Mouse (Mus musculus): ENCODE results near the gene Vti1a. TPM values are rescaled to one million over a fixed set of nuclear protein-coding genes. Genes with fewer than 3 reads are reported as not detected.

Gene Vti1a
- total and polyA plus RNA-seq, 3 experiments = 7.7 to 33.2 (median 33.0) TPM

DNA sequence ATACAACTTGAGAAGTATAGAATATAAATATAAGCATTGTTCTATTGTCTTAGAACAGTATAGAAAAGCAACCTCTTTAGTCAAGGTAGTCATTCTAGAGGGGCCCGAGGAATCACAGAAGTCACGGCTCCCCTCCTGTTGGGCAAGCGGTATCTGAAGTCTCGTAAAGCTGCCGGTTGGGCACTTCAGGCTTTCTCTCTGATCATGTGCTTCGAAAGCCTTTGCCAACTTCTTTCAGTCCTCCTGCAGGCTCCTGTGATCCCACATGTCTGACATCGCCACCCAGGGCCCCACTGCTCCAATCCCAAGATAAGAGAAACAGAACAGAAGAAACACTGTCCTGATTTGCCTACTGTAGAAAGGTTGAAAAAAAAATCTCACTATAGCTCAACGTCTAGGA lies 156.5 kb downstream of the Vti1a start:
- no peak for TF ChIP-seq GATA1 (IDR thresholded peaks at IDR 0.05; ENCODE audit: borderline replicate concordance, low read length)
- no peak for TF ChIP-seq POLR2AphosphoS5 (IDR thresholded peaks at IDR 0.05; ENCODE audit: insufficient replicate concordance, low read depth, low read length)
- no peak for TF ChIP-seq GATA2 (IDR thresholded peaks at IDR 0.05; ENCODE audit: borderline replicate concordance, low read depth, low read length)
- TF ChIP-seq CTCF (IDR thresholded peaks at IDR 0.05; ENCODE audit: low read depth, low read length) = no peak
- no peak for TF ChIP-seq TAL1 (conservative IDR thresholded peaks at IDR 0.05; ENCODE audit: low read depth, low read length)
- H3K9me3 ChIP-seq (replicated peaks) = no peaks in the 10 kb centered on the region
- no peak for ATAC-seq (ENCODE audit: extremely low read depth, insufficient number of reproducible peaks, low FRiP score, poor library complexity, severe bottlenecking)
- no peaks in the 10 kb centered on the region for H3K4me1 ChIP-seq (ENCODE audit: insufficient read depth, low read depth, low read length)
- no peak for DNase-seq (ENCODE audit: low spot score)
- H3K27me3 ChIP-seq (ENCODE audit: insufficient read depth, low read length) = no peaks in the 10 kb centered on the region
- peaks cover 52% of the 10 kb centered on the region for H3K36me3 ChIP-seq (replicated peaks)
- H3K4me3 ChIP-seq (ENCODE audit: low read depth, low read length) = no peak overlapping the region

DNA sequence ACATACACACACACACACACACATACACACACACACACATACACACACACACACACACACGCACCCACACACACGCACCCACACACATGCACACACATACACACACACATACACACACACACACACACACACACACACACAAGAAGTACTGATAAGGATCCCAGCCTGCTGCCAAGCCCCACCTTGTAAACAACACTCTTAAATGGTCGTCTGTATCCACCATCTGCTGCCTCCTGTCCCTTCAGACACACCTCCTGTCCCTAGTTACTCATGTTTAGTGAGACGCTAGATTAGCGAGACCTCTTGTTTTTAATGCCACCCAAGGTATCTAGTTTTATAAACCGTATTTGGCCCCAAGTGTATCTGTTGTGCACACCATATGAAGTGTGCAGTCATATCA lies 158.1 kb downstream of the Vti1a start:
- no peak overlapping the region for H3K4me3 ChIP-seq (ENCODE audit: low read depth, low read length)
- no peak for ATAC-seq (ENCODE audit: extremely low read depth, insufficient number of reproducible peaks, low FRiP score, poor library complexity, severe bottlenecking)
- no peak for DNase-seq (ENCODE audit: low spot score)
- peaks cover 54% of the 10 kb centered on the region for H3K36me3 ChIP-seq (replicated peaks)
- H3K9me3 ChIP-seq (replicated peaks) = no peaks in the 10 kb centered on the region
- no peaks in the 10 kb centered on the region for H3K27me3 ChIP-seq (ENCODE audit: insufficient read depth, low read length)
- no peak for TF ChIP-seq TAL1 (conservative IDR thresholded peaks at IDR 0.05; ENCODE audit: low read depth, low read length)
- no peak for TF ChIP-seq POLR2AphosphoS5 (IDR thresholded peaks at IDR 0.05; ENCODE audit: insufficient replicate concordance, low read depth, low read length)
- TF ChIP-seq GATA2 (IDR thresholded peaks at IDR 0.05; ENCODE audit: borderline replicate concordance, low read depth, low read length) = no peak
- no peak for TF ChIP-seq CTCF (IDR thresholded peaks at IDR 0.05; ENCODE audit: low read depth, low read length)
- no peak for TF ChIP-seq GATA1 (IDR thresholded peaks at IDR 0.05; ENCODE audit: borderline replicate concordance, low read length)
- no peaks in the 10 kb centered on the region for H3K4me1 ChIP-seq (ENCODE audit: insufficient read depth, low read depth, low read length)

DNA sequence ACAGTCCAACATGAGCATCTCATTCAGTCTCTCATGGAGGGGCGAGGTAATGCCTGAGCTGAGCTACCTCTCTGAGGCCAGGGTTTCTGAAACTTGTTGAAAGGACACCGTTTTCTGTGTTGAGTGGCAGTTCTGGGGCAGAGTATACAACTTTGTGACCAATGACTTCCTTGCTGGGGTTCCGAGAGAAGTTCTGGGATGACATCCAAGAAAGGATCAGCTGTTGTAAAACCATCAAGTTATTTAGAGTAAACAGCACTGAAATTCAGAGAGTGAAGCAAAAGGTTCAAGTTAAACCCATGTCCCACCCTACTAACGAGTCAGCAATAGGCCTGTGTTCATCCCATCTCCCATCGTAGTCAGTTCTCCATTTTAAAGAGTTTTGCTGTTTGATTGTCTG lies 164.4 kb downstream of the Vti1a start:
- Histone ChIP-seq H3K27me3 (ENCODE audit: insufficient read depth, low read length) (no peaks in the 10 kb centered on the region), H3K9me3 (replicated peaks) (no peaks in the 10 kb centered on the region), H3K4me1 (ENCODE audit: insufficient read depth, low read depth, low read length) (no peaks in the 10 kb centered on the region), H3K36me3 (replicated peaks) (peaks cover 41% of the 10 kb centered on the region), H3K4me3 (ENCODE audit: low read depth, low read length) (no peak overlapping the region)
- TF ChIP-seq CTCF (IDR thresholded peaks at IDR 0.05; ENCODE audit: low read depth, low read length) (no peak), GATA2 (IDR thresholded peaks at IDR 0.05; ENCODE audit: borderline replicate concordance, low read depth, low read length) (no peak), TAL1 (conservative IDR thresholded peaks at IDR 0.05; ENCODE audit: low read depth, low read length) (no peak), GATA1 (IDR thresholded peaks at IDR 0.05; ENCODE audit: borderline replicate concordance, low read length) (no peak), POLR2AphosphoS5 (IDR thresholded peaks at IDR 0.05; ENCODE audit: insufficient replicate concordance, low read depth, low read length) (no peak)
- DNase-seq (ENCODE audit: low spot score) = no peak
- no peak for ATAC-seq (ENCODE audit: extremely low read depth, insufficient number of reproducible peaks, low FRiP score, poor library complexity, severe bottlenecking)

DNA sequence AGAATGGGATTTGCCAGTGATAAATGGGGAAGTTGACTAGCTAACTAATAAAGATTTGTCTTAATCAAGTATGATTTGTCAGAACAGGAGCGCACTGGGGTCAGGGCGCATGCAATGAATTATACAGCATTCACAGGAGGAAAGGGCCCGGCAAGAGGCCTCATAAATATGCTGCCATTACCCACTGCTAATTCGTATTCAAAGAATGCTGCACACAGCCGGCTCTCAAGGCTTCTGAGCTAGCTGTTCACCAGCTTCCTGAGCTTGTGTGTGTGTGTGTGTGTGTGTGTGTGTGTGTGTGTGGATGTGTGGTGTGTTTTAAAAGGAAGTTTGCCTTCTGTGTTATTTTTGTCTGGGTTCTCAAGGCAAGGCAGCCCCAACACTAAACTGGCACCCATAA lies 165.2 kb downstream of the Vti1a start:
- TF ChIP-seq GATA2 (IDR thresholded peaks at IDR 0.05; ENCODE audit: borderline replicate concordance, low read depth, low read length) (no peak), GATA1 (IDR thresholded peaks at IDR 0.05; ENCODE audit: borderline replicate concordance, low read length) (no peak), TAL1 (conservative IDR thresholded peaks at IDR 0.05; ENCODE audit: low read depth, low read length) (no peak), POLR2AphosphoS5 (IDR thresholded peaks at IDR 0.05; ENCODE audit: insufficient replicate concordance, low read depth, low read length) (no peak), CTCF (IDR thresholded peaks at IDR 0.05; ENCODE audit: low read depth, low read length) (no peak)
- no peaks in the 10 kb centered on the region for H3K4me1 ChIP-seq (ENCODE audit: insufficient read depth, low read depth, low read length)
- H3K27me3 ChIP-seq (ENCODE audit: insufficient read depth, low read length) = no peaks in the 10 kb centered on the region
- H3K9me3 ChIP-seq (replicated peaks) = no peaks in the 10 kb centered on the region
- ATAC-seq (ENCODE audit: extremely low read depth, insufficient number of reproducible peaks, low FRiP score, poor library complexity, severe bottlenecking) (no peak), DNase-seq (ENCODE audit: low spot score) (no peak)
- no peak overlapping the region for H3K4me3 ChIP-seq (ENCODE audit: low read depth, low read length)
- H3K36me3 ChIP-seq (replicated peaks) = peaks cover 43% of the 10 kb centered on the region

DNA sequence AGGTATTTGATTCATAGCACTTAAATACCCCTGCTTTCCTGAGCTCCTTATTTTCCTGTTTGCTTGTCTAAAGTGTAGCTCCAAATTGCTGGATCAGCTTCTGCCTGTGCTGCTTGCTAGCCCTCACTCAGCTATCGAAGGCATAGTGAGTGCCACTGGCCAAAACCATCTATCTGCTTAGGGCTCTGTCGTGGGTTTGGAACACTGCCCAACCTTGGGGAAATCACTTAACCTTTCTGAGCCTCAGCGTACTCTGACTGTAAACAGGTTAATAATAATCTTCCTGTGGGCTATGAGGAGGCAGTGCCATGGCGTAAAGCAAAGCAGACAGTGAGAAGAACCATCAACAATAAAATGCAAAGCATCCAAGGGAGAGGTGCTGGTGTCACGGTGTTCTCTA lies 167.4 kb downstream of the Vti1a start:
- H3K36me3 ChIP-seq (replicated peaks) = peaks cover 43% of the 10 kb centered on the region
- no peak for ATAC-seq (ENCODE audit: extremely low read depth, insufficient number of reproducible peaks, low FRiP score, poor library complexity, severe bottlenecking)
- H3K4me1 ChIP-seq (ENCODE audit: insufficient read depth, low read depth, low read length) = no peaks in the 10 kb centered on the region
- H3K4me3 ChIP-seq (ENCODE audit: low read depth, low read length) = no peak overlapping the region
- no peak for DNase-seq (ENCODE audit: low spot score)
- H3K9me3 ChIP-seq (replicated peaks) = no peaks in the 10 kb centered on the region
- H3K27me3 ChIP-seq (ENCODE audit: insufficient read depth, low read length) = no peaks in the 10 kb centered on the region
- TF ChIP-seq CTCF (IDR thresholded peaks at IDR 0.05; ENCODE audit: low read depth, low read length) (no peak), GATA1 (IDR thresholded peaks at IDR 0.05; ENCODE audit: borderline replicate concordance, low read length) (no peak), GATA2 (IDR thresholded peaks at IDR 0.05; ENCODE audit: borderline replicate concordance, low read depth, low read length) (no peak), TAL1 (conservative IDR thresholded peaks at IDR 0.05; ENCODE audit: low read depth, low read length) (no peak), POLR2AphosphoS5 (IDR thresholded peaks at IDR 0.05; ENCODE audit: insufficient replicate concordance, low read depth, low read length) (no peak)

DNA sequence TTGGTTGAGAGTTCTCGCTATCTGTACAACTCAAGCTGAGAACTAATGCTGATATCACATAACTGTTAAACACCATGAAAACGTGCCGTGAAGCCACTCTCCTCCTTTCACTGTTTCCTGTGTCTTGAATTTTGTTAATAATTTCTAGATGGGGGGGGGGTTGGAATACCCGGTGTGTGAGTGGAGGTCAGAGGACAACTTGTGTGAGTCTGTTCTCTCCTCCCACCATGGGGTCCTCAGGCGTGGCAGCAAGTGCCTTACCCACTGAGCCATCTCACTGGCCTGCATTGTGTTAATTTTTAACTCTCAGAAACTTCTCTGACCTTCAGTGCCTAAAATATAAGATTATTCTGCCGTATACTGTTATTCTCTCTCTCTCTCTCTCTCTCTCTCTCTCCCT lies 168.5 kb downstream of the Vti1a start:
- ATAC-seq (ENCODE audit: extremely low read depth, insufficient number of reproducible peaks, low FRiP score, poor library complexity, severe bottlenecking) (no peak), DNase-seq (ENCODE audit: low spot score) (no peak)
- TF ChIP-seq TAL1 (conservative IDR thresholded peaks at IDR 0.05; ENCODE audit: low read depth, low read length) (no peak), CTCF (IDR thresholded peaks at IDR 0.05; ENCODE audit: low read depth, low read length) (no peak), GATA1 (IDR thresholded peaks at IDR 0.05; ENCODE audit: borderline replicate concordance, low read length) (no peak), GATA2 (IDR thresholded peaks at IDR 0.05; ENCODE audit: borderline replicate concordance, low read depth, low read length) (no peak), POLR2AphosphoS5 (IDR thresholded peaks at IDR 0.05; ENCODE audit: insufficient replicate concordance, low read depth, low read length) (no peak)
- no peaks in the 10 kb centered on the region for H3K4me1 ChIP-seq (ENCODE audit: insufficient read depth, low read depth, low read length)
- H3K4me3 ChIP-seq (ENCODE audit: low read depth, low read length) = no peak overlapping the region
- H3K9me3 ChIP-seq (replicated peaks) = no peaks in the 10 kb centered on the region
- H3K27me3 ChIP-seq (ENCODE audit: insufficient read depth, low read length) = no peaks in the 10 kb centered on the region
- peaks cover 37% of the 10 kb centered on the region for H3K36me3 ChIP-seq (replicated peaks)
